Mouse (Mus musculus): ENCODE results near the gene Tymp.

Gene Tymp

GRCm38 (mm10) chr15:89376957-89377356 lies at the start of gene Tymp:
Gene Tymp, minus strand, starts transcription at chr15:89377039.
- DNase-seq (ENCODE audit: extremely low spot score, low spot score), result peak; percentile 25

GRCm38 (mm10) chr15:89425711-89426121 lies 48.9 kb upstream of the Tymp start, which contains the start of gene Cpt1b:
Gene Cpt1b, minus strand, starts transcription at chr15:89425863.
- no peak for DNase-seq (ENCODE audit: extremely low spot score, low spot score)

GRCm38 (mm10) chr15:89424621-89425020 lies 47.8 kb upstream of the Tymp start:
- no peak for DNase-seq (ENCODE audit: extremely low spot score, low spot score)

GRCm38 (mm10) chr15:89421938-89422337 lies 45.1 kb upstream of the Tymp start:
- DNase-seq (ENCODE audit: extremely low spot score, low spot score), result no peak

- no peak for DNase-seq (ENCODE audit: extremely low spot score, low spot score)
These were observed 38.4 kb upstream of the Tymp start for GRCm38 (mm10) chr15:89415282-89415681.

GRCm38 (mm10) chr15:89410118-89410517 lies 33.3 kb upstream of the Tymp start, which contains the start of gene Syce3:
Gene Syce3, minus strand, starts transcription at chr15:89410503.
- no peak for DNase-seq (ENCODE audit: extremely low spot score, low spot score)

GRCm38 (mm10) chr15:89406691-89407090 lies 29.9 kb upstream of the Tymp start:
- DNase-seq (ENCODE audit: extremely low spot score, low spot score), result no peak

GRCm38 (mm10) chr15:89404831-89405623 lies 28.2 kb upstream of the Tymp start:
- DNase-seq (ENCODE audit: extremely low spot score, low spot score), result no peak

GRCm38 (mm10) chr15:89402471-89402870 lies 25.6 kb upstream of the Tymp start:
- no peak for DNase-seq (ENCODE audit: extremely low spot score, low spot score)

- DNase-seq (ENCODE audit: extremely low spot score, low spot score), result no peak
These were observed 22.9 kb upstream of the Tymp start for GRCm38 (mm10) chr15:89399716-89400115.

GRCm38 (mm10) chr15:89398146-89398545 lies 21.3 kb upstream of the Tymp start:
- DNase-seq (ENCODE audit: extremely low spot score, low spot score), result no peak

GRCm38 (mm10) chr15:89396883-89397282 lies 20.0 kb upstream of the Tymp start:
- DNase-seq (ENCODE audit: extremely low spot score, low spot score), result no peak

GRCm38 (mm10) chr15:89390081-89390480 lies 13.2 kb upstream of the Tymp start:
- DNase-seq (ENCODE audit: extremely low spot score, low spot score), result no peak

GRCm38 (mm10) chr15:89387127-89387526 lies 10.3 kb upstream of the Tymp start:
- DNase-seq (ENCODE audit: extremely low spot score, low spot score), result no peak

GRCm38 (mm10) chr15:89384617-89385016 lies 7.8 kb upstream of the Tymp start, which contains the start of gene Klhdc7b:
Gene Klhdc7b, plus strand, starts transcription at chr15:89384917.
- no peak for DNase-seq (ENCODE audit: extremely low spot score, low spot score)

GRCm38 (mm10) chr15:89379429-89379828 lies 2.6 kb upstream of the Tymp start:
- peak; percentile 57 for DNase-seq (ENCODE audit: extremely low spot score, low spot score)

- DNase-seq (ENCODE audit: extremely low spot score, low spot score), result peak; percentile 58
These were observed 2.1 kb upstream of the Tymp start, which contains the start of gene Odf3b for GRCm38 (mm10) chr15:89378831-89379401. Gene Odf3b, minus strand, starts transcription at chr15:89379282.

- peak; percentile 48 for DNase-seq (ENCODE audit: extremely low spot score, low spot score)
These were observed 1.3 kb upstream of the Tymp start for GRCm38 (mm10) chr15:89377938-89378828.

GRCm38 (mm10) chr15:89377362-89377761 lies 523 bp upstream of the Tymp start:
- peak; percentile 28 for DNase-seq (ENCODE audit: extremely low spot score, low spot score)

GRCm38 (mm10) chr15:89376040-89376439 lies 799 bp downstream of the Tymp start:
- no peak for DNase-seq (ENCODE audit: extremely low spot score, low spot score)

GRCm38 (mm10) chr15:89374801-89375534 lies 1.9 kb downstream of the Tymp start:
- DNase-seq (ENCODE audit: extremely low spot score, low spot score), result no peak

Data from neural tube, embryonic 10.5 days (tissue).